Mouse (Mus musculus) cortical plate, adult 2 months (tissue): ENCODE data around the gene Sars.

Source experiments
- CTCF ChIP-seq: fragments of 200-500 bp; IDR thresholded peaks from 2 replicates; pipeline ENCODE4 v1.5.1; 2011; ENCODE audit warnings: mild to moderate bottlenecking, control low read depth, low read length; ENCODE audit not compliant: insufficient read depth; ENCODE audit errors: extremely low read depth
- POLR2A ChIP-seq: fragments of 200-500 bp; IDR thresholded peaks from 2 replicates; pipeline ENCODE4 v1.6.1; 2011; ENCODE audit warnings: mild to moderate bottlenecking, low read length, control low read depth; ENCODE audit not compliant: insufficient read depth; ENCODE audit errors: extremely low read depth

DNA sequence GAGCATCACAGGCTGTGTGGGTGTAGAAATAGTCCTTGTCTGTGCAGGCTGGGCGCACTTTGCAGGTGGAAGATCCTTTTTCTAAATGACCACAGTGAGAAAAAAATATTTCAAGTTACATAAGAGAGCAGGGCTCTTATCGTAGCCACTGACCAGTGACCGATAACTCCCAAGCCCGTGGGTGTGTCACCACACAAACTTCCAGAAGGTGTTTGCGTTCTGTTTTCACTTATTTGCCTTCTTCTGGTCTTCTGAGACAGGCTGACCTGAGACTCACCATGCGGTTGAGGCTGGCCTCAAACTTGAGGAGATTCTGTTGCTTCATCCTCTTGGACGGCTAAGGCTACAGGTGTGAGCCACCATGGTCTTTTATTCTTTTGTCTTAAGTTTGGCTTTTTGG lies 30.0 kb upstream of the Sars start:
- TF ChIP-seq CTCF (no peak), POLR2A (no peak)
